Mouse (Mus musculus) liver (tissue): ENCODE results near the gene Gm21775.
"Not testable (repeated sequence)": the region's sequence is repeated elsewhere in the genome, so short reads cannot be mapped to it uniquely, and the experiment has no call there.

ENCODE experiments used
- DNase-seq: peaks from one replicate; pipeline ENCODE4 v3.0.0-alpha.2; 2020; ENCODE audit warnings: mixed read lengths

Gene Gm21775

DNA sequence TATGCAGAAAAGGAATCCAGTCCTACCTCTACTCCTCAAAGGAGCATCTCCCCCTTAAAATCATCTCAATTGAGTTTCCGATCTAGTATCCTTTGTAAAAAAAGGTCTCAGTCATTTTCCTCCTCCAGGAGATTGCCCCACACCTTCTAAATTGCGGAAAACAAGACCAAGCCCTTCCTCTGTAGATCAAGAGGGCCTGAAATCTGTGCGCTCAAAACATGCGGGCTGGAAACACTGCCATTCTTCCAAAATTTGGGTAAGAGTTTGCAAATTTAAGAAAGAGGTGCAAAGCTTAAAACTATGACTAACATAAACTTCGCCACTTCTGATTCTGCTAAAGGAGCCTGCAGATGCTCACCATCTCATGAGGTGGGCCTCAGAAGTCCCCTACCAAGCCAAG lies at the start of gene Gm21775:
Gene Gm21775 (plus strand): TSS at position 301 of the 400 bp plus-strand sequence.
- DNase-seq = not testable (repeated sequence)

- DNase-seq = not testable (repeated sequence)
These were observed 17.3 kb upstream of the Gm21775 start, which contains the start of gene Gm20737 for GRCm38 (mm10) chrY:10535942-10536341. TSS of gene Gm20737 (minus strand) at chrY:10536042.
